Mouse (Mus musculus) stomach, postnatal 0 days (tissue): ENCODE results near the gene Prss57.
A peak's percentile ranks its signal among the peaks of the same experiment; 100 is the strongest.

Experiments used
- CTCF ChIP-seq: IDR thresholded peaks from 2 replicates; pipeline ENCODE4 v1.5.1; 2016; ENCODE audit warnings: antibody characterized with exemption, low read depth, mild to moderate bottlenecking, moderate library complexity
- EP300 ChIP-seq: optimal IDR thresholded peaks from 2 replicates; pipeline ENCODE3; 2016; ENCODE audit warnings: antibody characterized with exemption

GRCm38 (mm10) chr10:79745898-79746773 is 44.6 kb downstream of the Prss57 start, which contains the start of gene Polrmt:
- TF ChIP-seq CTCF (peak; percentile 67), EP300 (no peak)
